Mouse (Mus musculus) kidney, adult 2 months (tissue): ENCODE data around the gene Prr3. TPM values are rescaled to one million over a fixed set of nuclear protein-coding genes. Genes with fewer than 3 reads are reported as not detected.

Experiments
- DNase-seq: peaks from one replicate; pipeline ENCODE4 v3.0.0; 2021
- H3K27ac ChIP-seq: fragments of 200-500 bp; 2 replicates; pipeline ENCODE4 v1.5.1; 2012; ENCODE audit warnings: low read depth, low read length, control low read depth, inconsistent platforms; ENCODE audit not compliant: insufficient read depth
- H3K27me3 ChIP-seq: fragments of 200-500 bp; replicated peaks from 2 replicates; pipeline ENCODE4 v1.6.1; 2012; ENCODE audit warnings: mild to moderate bottlenecking, moderate library complexity, low read length, inconsistent platforms; ENCODE audit not compliant: control insufficient read depth, insufficient read depth
- H3K36me3 ChIP-seq: fragments of 200-500 bp; 2 replicates; pipeline ENCODE4 v1.6.1; 2012; ENCODE audit warnings: mild to moderate bottlenecking, moderate library complexity, low read length, inconsistent platforms; ENCODE audit not compliant: control insufficient read depth, insufficient read depth
- H3K4me1 ChIP-seq: fragments of 200-500 bp; 2 replicates; pipeline ENCODE4 v1.6.1; 2011; ENCODE audit warnings: low read length; ENCODE audit not compliant: control insufficient read depth, insufficient read depth
- H3K4me3 ChIP-seq: fragments of 200-500 bp; 2 replicates; pipeline ENCODE4 v1.5.1; 2011; ENCODE audit warnings: mild to moderate bottlenecking, low read depth, low read length, control low read depth; ENCODE audit not compliant: insufficient read depth
- CTCF ChIP-seq: fragments of 200-500 bp; conservative IDR thresholded peaks from 2 replicates; pipeline ENCODE4 v1.5.1; 2011; ENCODE audit warnings: low read depth, mild to moderate bottlenecking, control low read depth, low read length, moderate library complexity, mixed read lengths; ENCODE audit not compliant: insufficient read depth, insufficient read length
- POLR2A ChIP-seq: fragments of 200-500 bp; IDR thresholded peaks from one replicate; pipeline ENCODE4 v1.6.1; 2011; ENCODE audit warnings: low read depth, low read length, control low read depth
- WGBS: fragments of 180-500 bp; shearing (Covaris S2); methylation state at CpG from one replicate; pipeline ENCODE4 v1.1.7; 2018; 5-methylcytosine and 5-hydroxymethylcytosine counted together
- polyA plus RNA-seq: library from polyadenylated mRNA; depleted of rRNA; stranded (reverse); fragments of >200 nt; gene quantifications from 2 replicates; pipeline ENCODE4 v1.2.3, GENCODE M21; 2012

Gene Prr3
- polyA plus RNA-seq, 1 experiment: 18.5 TPM

GRCm38 (mm10) chr17:36022922-36023321, 42.9 kb upstream of the Prr3 start:
- Histone ChIP-seq H3K36me3 (no peaks in the 10 kb centered on the region), H3K4me3 (no peak overlapping the region), H3K27ac (peak overlapping the region; percentile 4; the same call in 1 of the 2 replicates), H3K27me3 (no peaks in the 10 kb centered on the region), H3K4me1 (no peaks in the 10 kb centered on the region; the same call in 1 of the 2 replicates)
- no peak for DNase-seq
- TF ChIP-seq CTCF (no peak), POLR2A (no peak)
- WGBS: 93% methylated on average over 6 of the region's 6 CpGs

- H3K36me3 ChIP-seq: no peaks in the 10 kb centered on the region
- 93% methylated on average over 9 of the region's 9 CpGs for whole genome bisulfite sequencing
- no peaks in the 10 kb centered on the region for H3K27me3 ChIP-seq
- no peak for DNase-seq
- no peak for TF ChIP-seq CTCF
- no peak for TF ChIP-seq POLR2A
- H3K4me1 ChIP-seq: no peaks in the 10 kb centered on the region; the same call in 1 of the 2 replicates
- no peak overlapping the region for H3K4me3 ChIP-seq
- no peak overlapping the region for H3K27ac ChIP-seq
These were observed 42.1 kb upstream of the Prr3 start for GRCm38 (mm10) chr17:36022098-36022497.

GRCm38 (mm10) chr17:36021309-36021708, 41.3 kb upstream of the Prr3 start:
- DNase-seq: no peak
- WGBS: 93% methylated on average over 1 of the region's 1 CpGs
- no peaks in the 10 kb centered on the region for H3K36me3 ChIP-seq
- H3K27me3 ChIP-seq: no peaks in the 10 kb centered on the region
- no peak overlapping the region for H3K4me3 ChIP-seq
- H3K27ac ChIP-seq: peak overlapping the region; percentile 33
- no peaks in the 10 kb centered on the region; the same call in 1 of the 2 replicates for H3K4me1 ChIP-seq
- TF ChIP-seq POLR2A (no peak), CTCF (no peak)

- Histone ChIP-seq H3K27ac (peak within 1 kb of the TSS; percentile 87), H3K27me3 (no peaks in the 10 kb centered on the region), H3K36me3 (no peaks in the 10 kb centered on the region), H3K4me1 (no peaks in the 10 kb centered on the region; the same call in 1 of the 2 replicates), H3K4me3 (peak within 1 kb of the TSS; percentile 53)
- DNase-seq: peak; percentile 93
- 25% methylated on average over 15 of the region's 15 CpGs for WGBS
- TF ChIP-seq POLR2A: no peak
- TF ChIP-seq CTCF: peak; percentile 25; the same call in 1 of the 2 replicates
These were observed 40.4 kb upstream of the Prr3 start, which contains the start of gene H2-T24 for GRCm38 (mm10) chr17:36020191-36021073. TSS of gene H2-T24 (minus strand) at chr17:36020560.

GRCm38 (mm10) chr17:36019519-36019918, 39.5 kb upstream of the Prr3 start:
- WGBS: 49% methylated on average over 3 of the region's 3 CpGs
- Histone ChIP-seq H3K4me1 (no peaks in the 10 kb centered on the region; the same call in 1 of the 2 replicates), H3K27ac (peak overlapping the region; percentile 87), H3K36me3 (no peaks in the 10 kb centered on the region), H3K4me3 (peak overlapping the region; percentile 53), H3K27me3 (no peaks in the 10 kb centered on the region)
- TF ChIP-seq POLR2A: no peak
- TF ChIP-seq CTCF: no peak
- DNase-seq: no peak

GRCm38 (mm10) chr17:36018979-36019378, 38.9 kb upstream of the Prr3 start:
- Histone ChIP-seq H3K36me3 (no peaks in the 10 kb centered on the region), H3K27me3 (no peaks in the 10 kb centered on the region), H3K4me3 (no peak overlapping the region), H3K4me1 (no peaks in the 10 kb centered on the region; the same call in 1 of the 2 replicates), H3K27ac (no peak overlapping the region)
- WGBS: 61% methylated on average over 2 of the region's 2 CpGs
- peak; percentile 85 for DNase-seq
- TF ChIP-seq POLR2A (no peak), CTCF (no peak)

DNA sequence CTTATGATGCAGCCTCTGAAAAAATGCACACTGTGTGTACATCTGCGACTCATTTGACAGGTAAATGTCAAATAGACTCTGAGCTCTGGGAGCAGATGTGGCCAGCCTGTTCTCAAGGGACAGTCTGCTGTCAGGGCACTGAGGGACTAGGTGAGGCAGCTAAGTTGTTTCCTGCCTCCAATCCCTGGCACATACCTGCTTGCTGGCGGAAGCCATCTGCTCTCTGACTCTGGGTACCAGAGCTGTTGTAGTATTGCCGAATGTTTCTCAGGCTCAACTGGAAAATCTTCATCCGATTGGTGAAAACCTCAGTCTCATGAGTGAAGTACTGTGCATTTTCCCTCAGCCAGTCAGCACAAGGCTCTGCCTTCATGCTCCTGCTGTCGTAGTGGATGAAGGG, 37.0 kb upstream of the Prr3 start:
- Histone ChIP-seq H3K36me3 (no peaks in the 10 kb centered on the region), H3K4me3 (no peak overlapping the region), H3K27ac (no peak overlapping the region), H3K27me3 (no peaks in the 10 kb centered on the region), H3K4me1 (no peaks in the 10 kb centered on the region; the same call in 1 of the 2 replicates)
- DNase-seq: no peak
- 89% methylated on average over 5 of the region's 5 CpGs for WGBS
- no peak for TF ChIP-seq POLR2A
- no peak for TF ChIP-seq CTCF
